Mouse (Mus musculus): Measurements from ENCODE around the gene Adam3. TPM values are rescaled to one million over a fixed set of nuclear protein-coding genes. Genes with fewer than 3 reads are reported as not detected.

The Adam3 gene
- total RNA-seq (2015) (not detected in 2 replicates), total RNA-seq (2017) (1.5 and 2.9 TPM in 2 replicates)

GRCm38 (mm10) chr8:24725630-24726029 lies at the start of gene Adam3:
Adam3 (minus strand) TSS chr8:24725852.
- ATAC-seq (ENCODE audit: poor library complexity, severe bottlenecking), result peak; percentile 98

- no peak for ATAC-seq (ENCODE audit: poor library complexity, severe bottlenecking)
Measured at GRCm38 (mm10) chr8:24724886-24725626, 596 bp downstream of the Adam3 start.

Other genes starting within 250 kb of the Adam3 start
- gene Adam5, start 98.5 kb upstream of the Adam3 start, total RNA-seq (2015), result not detected in 2 replicates
- gene Adam5, start 98.5 kb upstream of the Adam3 start, total RNA-seq (2017), result not detected in 2 replicates

Data from megakaryocyte, adult 5-6 weeks (primary cell).